Mouse (Mus musculus) embryo, embryonic 10 days (tissue): ENCODE measurements around the gene P4htm.

ENCODE experiments used
- DNase-seq: peaks from one replicate; pipeline ENCODE4 v3.0.0-alpha.2; 2015; ENCODE audit warnings: low spot score

P4htm gene

GRCm38 (mm10) chr9:108577934-108578544 lies 19.4 kb downstream of the P4htm start:
- DNase-seq: peak; percentile 63

- DNase-seq: no peak
Observed at GRCm38 (mm10) chr9:108577025-108577424, 20.4 kb downstream of the P4htm start.

- DNase-seq: no peak
Observed at GRCm38 (mm10) chr9:108575321-108576297, 21.9 kb downstream of the P4htm start.

- no peak for DNase-seq
Observed at GRCm38 (mm10) chr9:108574921-108575320, 22.5 kb downstream of the P4htm start.

- peak; percentile 75 for DNase-seq
Observed at GRCm38 (mm10) chr9:108573774-108574690, 23.4 kb downstream of the P4htm start.

- DNase-seq: no peak
Observed at GRCm38 (mm10) chr9:108572321-108572720, 25.1 kb downstream of the P4htm start.

GRCm38 (mm10) chr9:108571401-108571973 lies 26.0 kb downstream of the P4htm start:
- DNase-seq: no peak

GRCm38 (mm10) chr9:108570207-108570896 lies 27.1 kb downstream of the P4htm start:
- peak; percentile 92 for DNase-seq

GRCm38 (mm10) chr9:108569381-108570206 lies 27.9 kb downstream of the P4htm start, which contains the start of gene Dalrd3:
Dalrd3 (plus strand) TSS chr9:108569886.
- DNase-seq: peak; percentile 92

GRCm38 (mm10) chr9:108568511-108568921 lies 29.0 kb downstream of the P4htm start:
- no peak for DNase-seq

GRCm38 (mm10) chr9:108567931-108568419 lies 29.5 kb downstream of the P4htm start:
- no peak for DNase-seq

- peak; percentile 98 for DNase-seq
Observed at GRCm38 (mm10) chr9:108566815-108567776, 30.4 kb downstream of the P4htm start, which contains the start of gene Ndufaf3. Ndufaf3 (minus strand) TSS chr9:108567434.

- no peak for DNase-seq
Observed at GRCm38 (mm10) chr9:108565881-108566814, 31.3 kb downstream of the P4htm start.

- no peak for DNase-seq
Observed at GRCm38 (mm10) chr9:108564131-108564530, 33.3 kb downstream of the P4htm start.

- DNase-seq: no peak
Observed at GRCm38 (mm10) chr9:108563671-108564070, 33.8 kb downstream of the P4htm start.

- DNase-seq: peak; percentile 100
Observed at GRCm38 (mm10) chr9:108560227-108560841, 37.1 kb downstream of the P4htm start, which contains the start of gene Impdh2. Impdh2 (plus strand) TSS chr9:108560286.

- no peak for DNase-seq
Observed at GRCm38 (mm10) chr9:108559169-108559568, 38.3 kb downstream of the P4htm start.
